Mouse (Mus musculus) gastrocnemius, adult 2 months (tissue): Measurements from ENCODE around the gene Gramd4. TPM values are rescaled to one million over a fixed set of nuclear protein-coding genes. Genes with fewer than 3 reads are reported as not detected.

Experiments
- DNase-seq: peaks from one replicate; pipeline ENCODE4 v3.0.0; 2022
- H3K27ac ChIP-seq: fragments of 200-600 bp; 2 replicates; pipeline ENCODE4 v1.8.1; 2022; ENCODE audit warnings: mild to moderate bottlenecking
- H3K4me3 ChIP-seq: fragments of 200-600 bp; 2 replicates; pipeline ENCODE4 v1.8.1; 2022; ENCODE audit warnings: mild to moderate bottlenecking, moderate library complexity
- CTCF ChIP-seq: fragments of 200-600 bp; IDR thresholded peaks from 2 replicates; pipeline ENCODE4 v1.8.1; 2022; ENCODE audit warnings: antibody characterized with exemption, mild to moderate bottlenecking, moderate library complexity
- intact Hi-C: fragments of 180-260 bp; cut with DNase I; formaldehyde crosslinking; loops from one replicate; pipeline ENCODE4 v1.15.1; 2025
- long read RNA-seq, 2 experiments: library from polyadenylated mRNA; stranded (forward); transcript quantifications; one replicate each; pipeline ENCODE4 v2.0.0; 2021
- total RNA-seq, 2 experiments: library from RNA; stranded (reverse); gene quantifications; 2 replicates each; pipeline ENCODE4 v1.2.3; 2021

The Gramd4 gene
- total RNA-seq: 10 to 100 TPM in 1 of 2 experiments, 1 to 10 TPM in 1; 5.8 to 11.4 TPM
- long read RNA-seq, experiment 1, partial matches to known transcripts: 4 of 22 reads
- long read RNA-seq, experiment 1, other reads (novel, unspliced or antisense): 18 of 22 reads
- long read RNA-seq, experiment 2, partial matches to known transcripts: 1 of 8 reads
- long read RNA-seq, experiment 2, other reads (novel, unspliced or antisense): 7 of 8 reads

GRCm38 (mm10) chr15:86057413-86057812, at the start of gene Gramd4:
Gene Gramd4 (plus strand): TSS chr15:86057695.
- Histone ChIP-seq H3K27ac (peak within 1 kb of the TSS; percentile 90), H3K4me3 (peak within 1 kb of the TSS; percentile 97)
- no peak for TF ChIP-seq CTCF
- intact Hi-C loops: no loop called here
- peak; percentile 56 for DNase-seq

- Histone ChIP-seq H3K27ac (no peak overlapping the region), H3K4me3 (no peak overlapping the region)
- intact Hi-C loops: no loop called here
- DNase-seq: no peak
- no peak for TF ChIP-seq CTCF
Measured at GRCm38 (mm10) chr15:86013130-86013529, 44.4 kb upstream of the Gramd4 start.

GRCm38 (mm10) chr15:86013656-86014055, 43.8 kb upstream of the Gramd4 start:
- no peak overlapping the region for H3K4me3 ChIP-seq
- no peak for DNase-seq
- intact Hi-C loops: no loop called here
- H3K27ac ChIP-seq: no peak overlapping the region
- no peak for TF ChIP-seq CTCF

DNA sequence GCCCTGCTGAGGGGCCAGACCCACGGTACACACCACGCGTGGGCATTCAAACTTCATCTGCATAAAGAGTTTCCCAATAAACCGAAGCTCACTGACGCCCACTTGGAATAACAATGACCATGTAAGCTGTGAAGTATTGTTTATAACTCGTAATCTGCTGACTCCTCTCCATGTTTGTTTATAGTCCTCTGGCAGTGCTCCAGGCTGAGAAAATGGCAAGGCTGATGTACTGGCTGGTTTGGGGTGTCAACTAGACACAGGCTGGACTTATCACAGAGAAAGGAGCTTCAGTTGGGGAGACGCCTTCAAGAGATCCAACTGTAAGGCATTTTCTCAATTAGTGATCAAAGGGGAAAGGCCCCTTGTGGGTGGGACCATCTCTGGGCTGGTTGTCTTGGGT, 42.5 kb upstream of the Gramd4 start:
- Histone ChIP-seq H3K27ac (no peak overlapping the region), H3K4me3 (no peak overlapping the region)
- no peak for TF ChIP-seq CTCF
- intact Hi-C loops: no loop called here
- DNase-seq: no peak

DNA sequence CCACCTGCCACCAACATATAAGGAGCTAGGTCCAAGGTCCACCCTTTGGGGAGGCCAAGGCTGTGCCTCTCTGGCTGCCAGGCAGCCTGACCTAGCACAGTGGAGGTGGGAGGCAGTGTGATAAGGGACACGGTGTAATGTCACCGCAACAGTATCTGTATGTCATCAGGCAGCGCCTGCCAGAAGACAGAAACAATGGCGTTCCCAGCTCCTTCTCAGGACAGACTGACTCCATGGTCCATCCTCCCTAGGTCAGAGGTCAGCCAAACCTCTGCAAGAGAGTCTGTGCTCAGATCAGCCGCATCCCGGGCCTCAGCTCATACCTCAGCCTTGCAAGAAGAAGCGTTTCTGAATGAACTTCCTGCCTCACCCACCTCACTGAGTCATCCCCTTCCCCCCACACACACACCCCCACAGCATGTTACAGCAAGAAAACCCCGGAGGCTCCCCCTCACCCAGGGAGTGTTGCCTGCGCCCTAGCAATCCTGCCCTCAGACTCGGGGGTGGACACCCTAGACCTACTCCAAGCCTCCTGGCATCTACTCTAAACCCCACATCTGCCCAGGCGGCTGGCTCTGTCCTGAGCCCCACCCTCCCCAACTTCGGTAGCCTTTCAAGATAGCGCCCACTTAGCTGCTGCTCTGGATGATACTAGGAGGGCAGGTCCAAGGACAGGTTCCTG, 41.5 kb upstream of the Gramd4 start:
- intact Hi-C loops: loop anchor here (2.0 kb wide), 1 partner anchor 33 kb away; no protein-coding TSS in a partner anchor
- Histone ChIP-seq H3K4me3 (no peak overlapping the region), H3K27ac (no peak overlapping the region)
- no peak for TF ChIP-seq CTCF
- DNase-seq: no peak

GRCm38 (mm10) chr15:86017336-86017735, 40.2 kb upstream of the Gramd4 start:
- intact Hi-C loops: loop anchor here (2.0 kb wide), 1 partner anchor 35 kb away; no protein-coding TSS in a partner anchor

DNA sequence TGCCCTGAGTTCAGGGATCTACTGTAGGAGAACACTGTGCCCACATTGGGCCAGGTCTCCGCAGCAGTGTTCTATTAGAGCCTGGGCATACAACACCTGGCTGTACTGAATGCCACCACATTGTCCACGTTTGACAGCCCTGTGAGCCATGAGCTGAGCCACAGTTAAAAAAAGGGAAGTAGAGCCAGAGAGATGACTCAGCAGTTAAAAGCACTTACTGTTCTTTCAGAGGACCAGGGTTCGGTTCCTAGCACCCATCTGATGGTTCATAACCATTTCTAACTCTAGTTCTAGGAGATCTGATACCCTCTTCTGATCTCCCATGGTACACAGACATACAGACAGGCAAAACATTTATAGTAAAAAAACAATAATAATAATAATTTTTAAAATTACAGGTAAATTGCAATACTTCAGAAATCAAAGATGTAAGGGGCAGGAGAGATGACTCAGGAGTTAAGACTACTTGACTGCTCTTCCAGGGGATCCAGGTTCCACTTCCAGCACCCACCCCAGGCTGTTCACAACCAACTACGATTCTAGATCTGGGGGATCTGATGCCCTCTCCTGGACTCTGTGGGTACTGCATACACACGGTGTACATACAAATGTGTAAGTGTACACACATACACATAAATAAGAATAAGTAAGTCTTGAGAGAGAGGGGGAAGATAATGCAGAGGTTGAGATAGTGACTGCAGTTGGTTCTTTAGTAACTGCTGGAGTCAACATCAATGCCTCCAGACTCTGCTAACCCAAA, 38.6 kb upstream of the Gramd4 start:
- intact Hi-C loops: no loop called here
- no peak for DNase-seq
- TF ChIP-seq CTCF: peak; percentile 27; the same call in 1 of the 2 replicates
- Histone ChIP-seq H3K4me3 (no peak overlapping the region), H3K27ac (no peak overlapping the region)

More at GRCm38 (mm10) chr15:86017336-86017735, 40.2 kb upstream of the Gramd4 start:
- Histone ChIP-seq H3K4me3 (no peak overlapping the region), H3K27ac (no peak overlapping the region)
- DNase-seq: no peak
- TF ChIP-seq CTCF: no peak

- H3K27ac ChIP-seq: no peak overlapping the region
- H3K4me3 ChIP-seq: no peak overlapping the region
- DNase-seq: no peak
- intact Hi-C loops: no loop called here
- TF ChIP-seq CTCF: no peak
Measured at GRCm38 (mm10) chr15:86020008-86020407, 37.5 kb upstream of the Gramd4 start.

DNA sequence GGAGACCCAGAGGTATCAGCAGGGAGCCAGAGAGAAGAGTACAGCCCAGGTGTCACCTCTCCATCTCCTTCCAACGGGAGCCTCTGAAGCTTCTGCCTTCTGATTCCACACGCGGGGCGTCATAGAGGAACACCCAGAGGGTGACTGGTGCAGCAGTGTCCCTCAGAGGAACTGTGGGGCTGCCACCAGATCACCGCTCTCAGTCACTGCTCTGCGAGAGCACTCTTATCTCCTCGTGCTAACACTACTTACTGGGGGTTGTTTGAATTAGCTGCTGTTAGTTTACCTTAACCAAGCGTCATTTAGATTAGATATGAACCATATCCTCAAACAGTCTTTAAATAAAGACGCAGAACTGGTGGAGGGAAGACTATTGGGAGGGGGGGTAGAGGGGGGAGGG, 36.2 kb upstream of the Gramd4 start:
- Histone ChIP-seq H3K27ac (no peak overlapping the region), H3K4me3 (no peak overlapping the region)
- intact Hi-C loops: no loop called here
- DNase-seq: no peak
- TF ChIP-seq CTCF: no peak

DNA sequence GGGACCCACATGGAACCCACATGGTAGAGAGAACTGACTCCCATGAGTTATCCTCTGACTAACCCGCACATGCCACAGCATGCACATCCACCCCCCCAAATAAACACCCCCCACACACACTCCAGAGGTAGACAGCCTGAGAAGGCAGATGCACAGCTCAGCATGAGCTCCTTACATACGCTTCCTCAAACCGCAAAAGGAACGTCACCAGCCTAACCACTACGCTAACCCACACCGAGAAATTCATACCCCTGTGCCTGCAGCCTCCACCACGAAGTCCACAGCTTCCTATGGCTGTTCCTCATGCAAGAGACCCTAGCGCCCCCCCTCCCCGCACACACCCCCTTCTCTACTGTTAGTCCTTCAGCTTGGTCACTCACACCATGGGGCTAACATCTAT, 35.5 kb upstream of the Gramd4 start:
- no peak for TF ChIP-seq CTCF
- H3K4me3 ChIP-seq: no peak overlapping the region
- no peak overlapping the region for H3K27ac ChIP-seq
- intact Hi-C loops: no loop called here
- no peak for DNase-seq

DNA sequence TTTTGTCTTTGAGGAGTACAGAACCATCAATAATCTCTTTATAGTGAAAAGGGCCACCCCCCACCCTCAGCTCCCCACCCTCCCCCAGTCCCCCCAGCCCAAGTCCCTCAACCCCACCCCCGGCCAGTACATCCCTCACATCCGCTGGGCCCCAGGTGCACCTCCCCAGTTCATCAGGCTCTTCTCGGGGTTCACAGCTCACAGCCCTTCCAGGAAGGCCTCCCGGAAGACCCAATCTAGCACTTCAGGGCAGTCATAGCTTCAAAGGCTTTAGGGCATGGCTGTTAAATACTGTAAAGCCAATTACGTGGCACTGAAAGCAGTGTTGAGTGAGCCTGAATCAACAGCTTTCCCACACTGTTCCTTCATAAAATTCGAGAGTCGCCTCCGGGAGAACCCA, 29.6 kb upstream of the Gramd4 start:
- H3K27ac ChIP-seq: no peak overlapping the region
- TF ChIP-seq CTCF: no peak
- H3K4me3 ChIP-seq: no peak overlapping the region
- intact Hi-C loops: no loop called here
- no peak for DNase-seq

DNA sequence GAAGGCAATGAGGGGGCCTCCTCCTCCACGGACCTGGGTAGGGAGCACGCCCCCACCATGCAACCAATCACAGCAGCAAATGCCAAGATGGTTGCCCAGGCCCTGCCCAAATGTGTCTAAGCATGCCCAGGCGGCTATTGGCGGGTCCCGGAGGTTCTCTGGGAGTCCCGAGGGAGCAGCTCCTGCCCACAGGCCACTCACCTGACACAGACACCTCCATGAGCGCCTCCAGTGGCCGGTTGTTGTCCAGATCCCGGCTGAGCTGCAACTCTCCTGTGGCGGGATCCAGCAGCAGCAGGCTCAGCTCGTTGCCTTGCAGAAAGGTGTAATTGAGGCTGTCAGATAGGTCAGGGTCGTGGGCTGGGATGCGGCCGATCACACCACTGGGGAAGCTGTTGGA, 27.5 kb upstream of the Gramd4 start:
- no peak overlapping the region for H3K4me3 ChIP-seq
- no peak overlapping the region for H3K27ac ChIP-seq
- intact Hi-C loops: no loop called here
- no peak for TF ChIP-seq CTCF
- no peak for DNase-seq

DNA sequence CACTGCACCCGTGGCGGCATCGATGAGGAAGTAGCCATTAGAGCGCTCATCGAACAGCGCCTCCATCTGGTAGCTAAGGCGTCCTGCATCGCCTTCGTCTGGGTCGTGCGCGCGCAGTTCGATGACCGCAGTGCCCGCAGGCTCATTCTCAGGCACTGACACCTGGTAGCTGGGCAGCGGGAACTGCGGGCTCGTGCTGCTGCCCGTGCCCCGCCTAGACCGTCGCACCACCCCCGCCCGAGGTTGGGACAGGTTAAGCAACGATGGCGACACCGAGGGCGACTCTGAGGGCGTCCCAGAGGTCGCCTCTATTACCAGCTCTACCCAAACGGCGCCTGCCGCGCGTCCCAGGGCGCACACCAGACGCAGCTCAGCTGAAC, 24.7 kb upstream of the Gramd4 start:
- intact Hi-C loops: no loop called here
- peak; percentile 39 for TF ChIP-seq CTCF
- Histone ChIP-seq H3K27ac (no peak overlapping the region), H3K4me3 (peak overlapping the region; percentile 64)
- DNase-seq: no peak
